Mouse (Mus musculus): Measurements from ENCODE around the gene Arl15. TPM values are rescaled to one million over a fixed set of nuclear protein-coding genes. Genes with fewer than 3 reads are reported as not detected.
A peak's percentile ranks its signal among the peaks of the same experiment; 100 is the strongest.

Gene Arl15
- polyA plus RNA-seq, 1 experiment from 2014 or later = 12.9 TPM

DNA sequence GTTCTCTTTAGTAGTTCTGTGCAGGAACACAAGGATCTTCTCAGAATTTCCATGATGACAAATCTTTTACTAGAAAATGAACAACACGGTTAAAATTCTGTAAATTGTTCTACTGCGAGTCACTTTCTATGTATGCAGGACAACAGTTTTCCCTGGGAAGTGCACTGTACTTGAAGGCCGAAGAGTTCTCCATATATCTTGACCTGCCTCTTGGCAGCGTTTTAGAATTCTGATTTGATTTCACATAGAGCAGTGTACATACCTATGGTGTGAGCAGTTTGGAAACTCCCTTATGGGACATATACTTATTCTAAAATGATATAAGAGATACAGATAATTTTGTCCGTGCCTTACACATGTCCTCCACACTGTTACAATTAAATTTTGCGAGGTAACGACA is 178.1 kb downstream of the Arl15 start:
- peaks cover 56% of the 10 kb centered on the region for H3K4me1 ChIP-seq
- no peak overlapping the region for H3K4me3 ChIP-seq
- H3K36me3 ChIP-seq = peaks cover 15% of the 10 kb centered on the region
- DNase-seq (ENCODE audit: low spot score) = no peak
- no peaks in the 10 kb centered on the region for H3K27me3 ChIP-seq (ENCODE audit: low read depth, poor library complexity, severe bottlenecking)
- WGBS = 86% methylated on average over 7 of the region's 7 CpGs
- no peaks in the 10 kb centered on the region for H3K9me3 ChIP-seq (replicated peaks)
- H3K27ac ChIP-seq = no peak overlapping the region

- no peak for DNase-seq (ENCODE audit: low spot score)
- H3K27me3 ChIP-seq (ENCODE audit: low read depth, poor library complexity, severe bottlenecking) = no peaks in the 10 kb centered on the region
- H3K9me3 ChIP-seq (replicated peaks) = no peaks in the 10 kb centered on the region
- peaks cover 57% of the 10 kb centered on the region for H3K4me1 ChIP-seq
- no peak overlapping the region for H3K27ac ChIP-seq
- H3K36me3 ChIP-seq = no peaks in the 10 kb centered on the region
- no peak overlapping the region for H3K4me3 ChIP-seq
- whole genome bisulfite sequencing = 79% methylated on average over 1 of the region's 1 CpGs
Observed at GRCm38 (mm10) chr13:113974866-113975265, 180.6 kb downstream of the Arl15 start.

- no peak overlapping the region for H3K27ac ChIP-seq
- no peak overlapping the region for H3K4me3 ChIP-seq
- DNase-seq (ENCODE audit: low spot score) = no peak
- H3K36me3 ChIP-seq = no peaks in the 10 kb centered on the region
- H3K4me1 ChIP-seq = peaks cover 63% of the 10 kb centered on the region
- H3K9me3 ChIP-seq (replicated peaks) = no peaks in the 10 kb centered on the region
- H3K27me3 ChIP-seq (ENCODE audit: low read depth, poor library complexity, severe bottlenecking) = no peaks in the 10 kb centered on the region
- 47% methylated on average over 6 of the region's 6 CpGs for WGBS
Observed at GRCm38 (mm10) chr13:113975722-113976121, 181.4 kb downstream of the Arl15 start.

- no peak overlapping the region for H3K27ac ChIP-seq
- no peaks in the 10 kb centered on the region for H3K36me3 ChIP-seq
- 79% methylated on average over 4 of the region's 4 CpGs for WGBS
- no peaks in the 10 kb centered on the region for H3K9me3 ChIP-seq (replicated peaks)
- H3K4me3 ChIP-seq = no peak overlapping the region
- H3K27me3 ChIP-seq (ENCODE audit: low read depth, poor library complexity, severe bottlenecking) = no peaks in the 10 kb centered on the region
- peaks cover 63% of the 10 kb centered on the region for H3K4me1 ChIP-seq
- no peak for DNase-seq (ENCODE audit: low spot score)
Observed at GRCm38 (mm10) chr13:113976936-113977335, 182.6 kb downstream of the Arl15 start.

DNA sequence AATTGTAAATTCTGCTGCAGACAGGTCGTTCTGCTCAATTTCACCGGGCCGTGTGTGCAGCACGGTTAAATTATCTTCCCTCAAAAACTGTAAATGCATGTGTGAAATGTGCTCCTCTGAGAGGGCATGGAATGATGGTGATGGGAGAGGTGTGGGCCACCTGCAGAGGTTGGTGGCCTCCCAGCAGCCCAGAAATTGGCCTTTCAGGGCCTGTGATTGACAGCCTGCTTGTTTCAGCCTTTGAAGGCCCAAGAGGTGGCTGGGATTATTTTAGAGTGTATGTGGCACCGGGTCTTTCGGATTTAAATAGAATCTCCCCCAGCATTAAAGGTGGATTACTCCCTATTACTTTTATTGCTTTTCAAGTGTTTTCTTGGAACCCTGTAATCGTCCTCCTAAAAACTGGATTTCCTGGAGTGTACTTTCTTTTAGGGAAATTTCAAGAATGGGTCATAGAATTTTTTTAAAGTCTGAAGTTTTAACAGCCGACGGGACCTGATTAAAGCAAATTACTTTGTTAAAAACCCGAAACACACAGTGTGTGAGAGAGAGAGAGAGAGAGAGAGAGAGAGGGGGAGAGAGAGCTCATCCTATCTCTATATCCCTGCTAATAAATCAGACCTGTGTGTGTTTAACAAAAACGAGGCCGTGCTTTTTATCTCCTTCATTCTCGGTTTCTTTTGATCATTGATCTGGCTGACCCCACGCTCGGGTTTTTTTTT is 186.6 kb downstream of the Arl15 start:
- Histone ChIP-seq H3K4me1 (peaks cover 40% of the 10 kb centered on the region), H3K27me3 (ENCODE audit: low read depth, poor library complexity, severe bottlenecking) (no peaks in the 10 kb centered on the region), H3K36me3 (no peaks in the 10 kb centered on the region), H3K9me3 (replicated peaks) (no peaks in the 10 kb centered on the region), H3K4me3 (peak overlapping the region; percentile 11; the same call in 1 of the 2 replicates), H3K27ac (no peak overlapping the region)
- DNase-seq (ENCODE audit: low spot score) = no peak
- 22% methylated on average over 15 of the region's 15 CpGs for WGBS

DNA sequence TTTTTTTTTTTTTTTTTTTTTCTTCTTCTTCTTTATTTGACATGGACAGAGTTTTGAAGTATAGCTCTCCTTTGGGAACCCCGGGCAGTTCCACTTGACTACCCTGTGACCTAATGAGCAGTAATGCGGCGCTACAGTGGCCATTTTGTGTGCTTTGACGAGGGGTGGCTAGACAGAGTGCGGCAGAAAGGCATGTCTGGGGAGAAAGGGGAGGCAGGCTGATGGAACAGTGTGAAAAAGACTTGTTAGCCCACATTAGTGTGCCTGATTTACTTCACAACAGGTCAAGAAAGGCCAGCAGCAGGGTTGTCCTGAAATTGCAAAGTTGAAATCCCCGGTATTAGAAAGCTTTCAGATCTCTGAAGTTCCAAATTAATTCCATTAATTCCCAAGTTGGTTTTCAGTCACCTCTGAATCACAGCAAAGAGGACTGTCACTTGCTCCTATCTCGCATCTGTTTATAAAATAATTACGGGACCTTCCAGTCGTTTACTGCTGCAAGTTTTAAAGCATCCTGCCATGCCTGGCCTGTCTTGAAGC is 187.2 kb downstream of the Arl15 start:
- 12% methylated on average over 9 of the region's 9 CpGs for WGBS
- no peaks in the 10 kb centered on the region for H3K9me3 ChIP-seq (replicated peaks)
- peak; percentile 58 for DNase-seq (ENCODE audit: low spot score)
- H3K36me3 ChIP-seq = no peaks in the 10 kb centered on the region
- no peaks in the 10 kb centered on the region for H3K27me3 ChIP-seq (ENCODE audit: low read depth, poor library complexity, severe bottlenecking)
- peak overlapping the region; percentile 11 for H3K4me3 ChIP-seq
- peak overlapping the region; percentile 43 for H3K27ac ChIP-seq
- H3K4me1 ChIP-seq = peaks cover 34% of the 10 kb centered on the region

DNA sequence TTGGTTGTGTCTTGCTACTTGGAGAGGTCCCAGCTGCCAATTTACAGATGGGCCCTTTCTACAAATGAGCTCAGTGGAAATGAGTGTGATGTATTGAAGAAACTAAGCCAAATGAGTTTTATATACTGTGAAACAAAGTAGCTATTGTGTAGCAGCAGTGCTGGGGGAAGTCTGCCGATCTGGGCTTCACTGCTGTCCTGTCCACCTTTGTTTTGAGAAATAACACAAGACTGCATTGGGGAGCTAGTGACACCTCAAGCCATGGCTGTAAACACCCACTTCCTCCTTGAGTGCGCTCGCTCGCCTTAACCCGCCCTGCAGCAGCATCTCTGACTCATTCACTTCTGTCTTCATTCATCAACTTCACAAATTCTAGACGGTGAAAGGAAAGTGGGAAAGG is 189.3 kb downstream of the Arl15 start:
- no peaks in the 10 kb centered on the region for H3K9me3 ChIP-seq (replicated peaks)
- H3K4me1 ChIP-seq = peaks cover 29% of the 10 kb centered on the region
- H3K27ac ChIP-seq = no peak overlapping the region
- no peak for DNase-seq (ENCODE audit: low spot score)
- no peaks in the 10 kb centered on the region for H3K27me3 ChIP-seq (ENCODE audit: low read depth, poor library complexity, severe bottlenecking)
- WGBS = 20% methylated on average over 6 of the region's 6 CpGs
- no peaks in the 10 kb centered on the region for H3K36me3 ChIP-seq
- H3K4me3 ChIP-seq = no peak overlapping the region

- WGBS = 93% methylated on average over 4 of the region's 4 CpGs
- Histone ChIP-seq H3K27ac (no peak overlapping the region), H3K36me3 (no peaks in the 10 kb centered on the region), H3K4me3 (no peak overlapping the region), H3K4me1 (peaks cover 29% of the 10 kb centered on the region), H3K27me3 (ENCODE audit: low read depth, poor library complexity, severe bottlenecking) (no peaks in the 10 kb centered on the region), H3K9me3 (replicated peaks) (no peaks in the 10 kb centered on the region)
- DNase-seq (ENCODE audit: low spot score) = no peak
Observed at GRCm38 (mm10) chr13:113984491-113984890, 190.2 kb downstream of the Arl15 start.

DNA sequence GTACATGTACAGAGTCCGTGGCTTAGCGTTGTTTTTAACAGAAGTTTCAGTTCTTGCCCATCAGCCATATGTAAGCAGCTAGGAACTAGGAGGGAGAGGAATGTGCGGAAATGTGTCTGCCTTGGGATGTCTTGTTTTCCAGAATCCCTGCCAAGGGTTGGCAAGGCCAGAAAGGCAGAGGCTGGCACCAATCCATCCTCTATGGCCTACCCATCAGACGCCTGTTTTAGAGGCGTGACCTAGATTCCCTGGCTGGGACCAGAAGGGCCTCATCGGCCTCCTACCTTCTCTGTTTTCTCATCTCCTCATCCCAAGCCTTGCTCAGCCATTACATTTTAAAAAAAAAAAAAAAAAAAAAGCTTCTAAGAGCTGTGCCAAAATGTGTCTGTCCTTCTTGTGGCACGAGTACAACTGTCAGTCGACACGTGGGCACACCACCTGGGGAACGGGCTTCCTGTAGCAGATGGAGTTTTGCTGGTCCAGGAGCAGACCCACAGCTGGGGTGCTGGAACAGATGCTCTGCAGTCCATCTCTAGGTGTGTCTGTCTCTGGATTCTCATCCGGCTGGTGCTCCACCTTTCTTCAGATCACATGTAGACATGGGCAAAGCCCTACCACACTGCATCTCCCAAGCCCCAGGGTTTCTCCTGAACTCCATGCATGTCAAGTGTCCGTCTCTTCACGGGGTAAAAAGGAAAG is 192.7 kb downstream of the Arl15 start:
- H3K27me3 ChIP-seq (ENCODE audit: low read depth, poor library complexity, severe bottlenecking) = no peaks in the 10 kb centered on the region
- no peak overlapping the region for H3K4me3 ChIP-seq
- peaks cover 9% of the 10 kb centered on the region for H3K4me1 ChIP-seq
- no peaks in the 10 kb centered on the region for H3K36me3 ChIP-seq
- DNase-seq (ENCODE audit: low spot score) = no peak
- 96% methylated on average over 13 of the region's 13 CpGs for WGBS
- H3K27ac ChIP-seq = no peak overlapping the region
- H3K9me3 ChIP-seq (replicated peaks) = no peaks in the 10 kb centered on the region

DNA sequence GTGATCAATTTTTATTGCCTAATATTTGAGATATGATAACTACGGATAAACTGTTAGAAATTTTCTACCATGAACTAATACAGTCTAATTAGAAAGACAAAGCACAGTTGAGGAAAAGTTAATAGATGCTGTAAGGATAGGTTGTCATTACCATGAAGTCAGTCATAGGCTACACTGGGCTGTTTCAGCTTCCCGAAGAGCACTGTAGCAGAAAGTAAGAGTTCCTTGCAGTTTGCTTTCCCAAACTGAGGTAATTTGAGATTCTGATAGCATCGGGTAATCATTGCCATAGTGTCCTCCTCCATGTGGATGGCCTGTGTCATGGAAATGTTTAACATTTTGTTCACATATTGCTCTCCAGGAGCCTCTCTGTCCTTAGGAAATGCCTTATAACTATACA is 195.9 kb downstream of the Arl15 start:
- H3K4me1 ChIP-seq = no peaks in the 10 kb centered on the region
- no peaks in the 10 kb centered on the region for H3K27me3 ChIP-seq (ENCODE audit: low read depth, poor library complexity, severe bottlenecking)
- H3K9me3 ChIP-seq (replicated peaks) = no peaks in the 10 kb centered on the region
- no peak overlapping the region for H3K4me3 ChIP-seq
- H3K36me3 ChIP-seq = no peaks in the 10 kb centered on the region
- no peak for DNase-seq (ENCODE audit: low spot score)
- H3K27ac ChIP-seq = no peak overlapping the region
- 91% methylated on average over 3 of the region's 3 CpGs for WGBS

GRCm38 (mm10) chr13:113990701-113991100 is 196.4 kb downstream of the Arl15 start:
- Histone ChIP-seq H3K4me1 (no peaks in the 10 kb centered on the region), H3K4me3 (no peak overlapping the region), H3K27ac (no peak overlapping the region), H3K36me3 (no peaks in the 10 kb centered on the region), H3K27me3 (ENCODE audit: low read depth, poor library complexity, severe bottlenecking) (no peaks in the 10 kb centered on the region), H3K9me3 (replicated peaks) (no peaks in the 10 kb centered on the region)
- WGBS = 85% methylated on average over 10 of the region's 10 CpGs
- no peak for DNase-seq (ENCODE audit: low spot score)

DNA sequence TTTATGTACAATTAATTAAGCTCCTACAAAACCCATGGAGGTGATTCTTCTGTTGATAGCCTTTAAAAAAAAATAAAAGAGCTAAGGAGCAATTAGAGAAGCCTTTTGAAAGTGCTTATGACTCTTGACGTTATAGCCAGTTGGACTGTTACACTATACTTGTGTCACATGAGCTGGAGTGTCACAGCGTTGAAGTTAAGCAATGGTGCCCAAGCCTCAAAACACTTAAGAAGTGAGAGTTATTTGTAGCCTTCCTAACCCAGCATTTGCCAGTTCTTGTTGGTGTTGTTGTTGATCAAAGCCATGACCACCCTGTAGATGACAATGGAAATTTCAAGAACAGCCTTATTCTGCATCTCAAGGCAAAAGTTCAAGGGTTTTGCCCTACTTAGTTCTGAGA is 198.8 kb downstream of the Arl15 start:
- Histone ChIP-seq H3K27ac (no peak overlapping the region), H3K4me3 (no peak overlapping the region), H3K9me3 (replicated peaks) (no peaks in the 10 kb centered on the region), H3K36me3 (no peaks in the 10 kb centered on the region), H3K4me1 (no peaks in the 10 kb centered on the region), H3K27me3 (ENCODE audit: low read depth, poor library complexity, severe bottlenecking) (no peaks in the 10 kb centered on the region)
- no peak for DNase-seq (ENCODE audit: low spot score)
- 90% methylated on average over 2 of the region's 2 CpGs for WGBS

DNA sequence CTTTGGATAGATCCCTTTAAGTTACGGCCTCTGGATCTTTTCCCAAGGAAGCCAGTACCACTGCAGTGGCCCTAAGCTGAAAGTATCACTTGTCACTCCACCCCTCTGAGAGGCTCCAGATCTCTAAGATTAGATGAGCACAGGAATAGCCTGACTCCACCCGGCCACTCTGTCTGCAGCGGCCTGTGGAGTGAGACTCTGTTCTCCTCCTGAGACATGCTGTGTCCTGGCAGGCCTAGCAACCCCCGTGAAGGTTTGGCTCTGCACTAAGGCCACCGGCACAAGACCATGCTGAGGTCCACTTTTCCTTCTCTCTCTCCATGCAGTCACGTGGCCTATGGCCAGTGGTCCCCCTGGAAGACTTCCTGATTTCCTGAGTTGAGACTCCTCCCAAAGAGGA is 200.3 kb downstream of the Arl15 start:
- Histone ChIP-seq H3K9me3 (replicated peaks) (no peaks in the 10 kb centered on the region), H3K27me3 (ENCODE audit: low read depth, poor library complexity, severe bottlenecking) (no peaks in the 10 kb centered on the region), H3K36me3 (no peaks in the 10 kb centered on the region), H3K27ac (no peak overlapping the region), H3K4me1 (no peaks in the 10 kb centered on the region), H3K4me3 (no peak overlapping the region)
- DNase-seq (ENCODE audit: low spot score) = no peak
- 86% methylated on average over 6 of the region's 6 CpGs for whole genome bisulfite sequencing
